Mouse (Mus musculus): ENCODE data around the gene 4833420G17Rik. TPM values are rescaled to one million over a fixed set of nuclear protein-coding genes. Genes with fewer than 3 reads are reported as not detected.

The 4833420G17Rik gene
- 116 and 191 TPM in 2 replicates for polyA plus RNA-seq (2012; rRNA removed)

- peak; percentile 97 for DNase-seq (ENCODE audit: low read depth)
- TF ChIP-seq CTCF (IDR thresholded peaks at IDR 0.05; ENCODE audit: borderline replicate concordance, extremely low read depth, insufficient read depth, insufficient read length) (no peak), POLR2A (IDR thresholded peaks at IDR 0.05; ENCODE audit: borderline replicate concordance, extremely low read depth, insufficient read depth, insufficient read length, poor library complexity, severe bottlenecking) (peak; percentile 75; the same call in 1 of the 2 replicates)
Measured at GRCm38 (mm10) chr13:119462596-119463560, at the start of gene 4833420G17Rik. Gene 4833420G17Rik (plus strand): TSS chr13:119462768.

GRCm38 (mm10) chr13:119413026-119413425 is 49.5 kb upstream of the 4833420G17Rik start:
- TF ChIP-seq CTCF (IDR thresholded peaks at IDR 0.05; ENCODE audit: borderline replicate concordance, extremely low read depth, insufficient read depth, insufficient read length) (no peak), POLR2A (IDR thresholded peaks at IDR 0.05; ENCODE audit: borderline replicate concordance, extremely low read depth, insufficient read depth, insufficient read length, poor library complexity, severe bottlenecking) (no peak)
- DNase-seq (ENCODE audit: low read depth) = peak; percentile 8

- no peak for DNase-seq (ENCODE audit: low read depth)
- TF ChIP-seq POLR2A (IDR thresholded peaks at IDR 0.05; ENCODE audit: borderline replicate concordance, extremely low read depth, insufficient read depth, insufficient read length, poor library complexity, severe bottlenecking) (no peak), CTCF (IDR thresholded peaks at IDR 0.05; ENCODE audit: borderline replicate concordance, extremely low read depth, insufficient read depth, insufficient read length) (no peak)
Measured at GRCm38 (mm10) chr13:119418479-119418878, 44.1 kb upstream of the 4833420G17Rik start.

GRCm38 (mm10) chr13:119430164-119430563 is 32.4 kb upstream of the 4833420G17Rik start:
- TF ChIP-seq POLR2A (IDR thresholded peaks at IDR 0.05; ENCODE audit: borderline replicate concordance, extremely low read depth, insufficient read depth, insufficient read length, poor library complexity, severe bottlenecking) (no peak), CTCF (IDR thresholded peaks at IDR 0.05; ENCODE audit: borderline replicate concordance, extremely low read depth, insufficient read depth, insufficient read length) (no peak)
- peak; percentile 55 for DNase-seq (ENCODE audit: low read depth)

- DNase-seq (ENCODE audit: low read depth) = no peak
- no peak for TF ChIP-seq CTCF (IDR thresholded peaks at IDR 0.05; ENCODE audit: borderline replicate concordance, extremely low read depth, insufficient read depth, insufficient read length)
- TF ChIP-seq POLR2A (IDR thresholded peaks at IDR 0.05; ENCODE audit: borderline replicate concordance, extremely low read depth, insufficient read depth, insufficient read length, poor library complexity, severe bottlenecking) = no peak
Measured at GRCm38 (mm10) chr13:119432041-119432440, 30.5 kb upstream of the 4833420G17Rik start.

- TF ChIP-seq POLR2A (IDR thresholded peaks at IDR 0.05; ENCODE audit: borderline replicate concordance, extremely low read depth, insufficient read depth, insufficient read length, poor library complexity, severe bottlenecking) (no peak), CTCF (IDR thresholded peaks at IDR 0.05; ENCODE audit: borderline replicate concordance, extremely low read depth, insufficient read depth, insufficient read length) (no peak)
- no peak for DNase-seq (ENCODE audit: low read depth)
Measured at GRCm38 (mm10) chr13:119434359-119434758, 28.2 kb upstream of the 4833420G17Rik start.

GRCm38 (mm10) chr13:119442244-119442643 is 20.3 kb upstream of the 4833420G17Rik start:
- no peak for DNase-seq (ENCODE audit: low read depth)
- no peak for TF ChIP-seq POLR2A (IDR thresholded peaks at IDR 0.05; ENCODE audit: borderline replicate concordance, extremely low read depth, insufficient read depth, insufficient read length, poor library complexity, severe bottlenecking)
- no peak for TF ChIP-seq CTCF (IDR thresholded peaks at IDR 0.05; ENCODE audit: borderline replicate concordance, extremely low read depth, insufficient read depth, insufficient read length)

- DNase-seq (ENCODE audit: low read depth) = no peak
- TF ChIP-seq POLR2A (IDR thresholded peaks at IDR 0.05; ENCODE audit: borderline replicate concordance, extremely low read depth, insufficient read depth, insufficient read length, poor library complexity, severe bottlenecking) (no peak), CTCF (IDR thresholded peaks at IDR 0.05; ENCODE audit: borderline replicate concordance, extremely low read depth, insufficient read depth, insufficient read length) (no peak)
Measured at GRCm38 (mm10) chr13:119453563-119453962, 9.0 kb upstream of the 4833420G17Rik start.

GRCm38 (mm10) chr13:119455082-119455481 is 7.5 kb upstream of the 4833420G17Rik start:
- no peak for DNase-seq (ENCODE audit: low read depth)

GRCm38 (mm10) chr13:119456342-119456741 is 6.2 kb upstream of the 4833420G17Rik start:
- no peak for TF ChIP-seq POLR2A (IDR thresholded peaks at IDR 0.05; ENCODE audit: borderline replicate concordance, extremely low read depth, insufficient read depth, insufficient read length, poor library complexity, severe bottlenecking)
- no peak for TF ChIP-seq CTCF (IDR thresholded peaks at IDR 0.05; ENCODE audit: borderline replicate concordance, extremely low read depth, insufficient read depth, insufficient read length)
- DNase-seq (ENCODE audit: low read depth) = no peak

More at GRCm38 (mm10) chr13:119455082-119455481, 7.5 kb upstream of the 4833420G17Rik start:
- TF ChIP-seq CTCF (IDR thresholded peaks at IDR 0.05; ENCODE audit: borderline replicate concordance, extremely low read depth, insufficient read depth, insufficient read length) (no peak), POLR2A (IDR thresholded peaks at IDR 0.05; ENCODE audit: borderline replicate concordance, extremely low read depth, insufficient read depth, insufficient read length, poor library complexity, severe bottlenecking) (no peak)

- TF ChIP-seq POLR2A (IDR thresholded peaks at IDR 0.05; ENCODE audit: borderline replicate concordance, extremely low read depth, insufficient read depth, insufficient read length, poor library complexity, severe bottlenecking) (no peak), CTCF (IDR thresholded peaks at IDR 0.05; ENCODE audit: borderline replicate concordance, extremely low read depth, insufficient read depth, insufficient read length) (no peak)
- DNase-seq (ENCODE audit: low read depth) = no peak
Measured at GRCm38 (mm10) chr13:119461900-119462595, 520 bp upstream of the 4833420G17Rik start.

Data from brain, embryonic 14.5 days (tissue).